Mouse (Mus musculus) embryonic facial prominence, embryonic 10.5 days (tissue): ENCODE measurements at regions not wholly inside any gene's neighbourhood (a gene's known extent, or its start where the extent isn't known, plus 50 kb on each side); places are given as distances from the start of the nearest gene placed in this dataset.

Source experiments
- DNase-seq: peaks from one replicate; pipeline ENCODE4 v3.0.0-alpha.2; 2017; ENCODE audit warnings: low spot score
- H3K27ac ChIP-seq: fragments of 300-500 bp; sonication (generic); replicated peaks from 2 replicates; pipeline ENCODE4 v1.5.1; 2016; ENCODE audit warnings: mild to moderate bottlenecking
- H3K27me3 ChIP-seq: fragments of 300-500 bp; sonication (generic); replicated peaks from 2 replicates; pipeline ENCODE4 v1.6.1; 2016; ENCODE audit warnings: low read depth, mild to moderate bottlenecking; ENCODE audit not compliant: poor library complexity, severe bottlenecking
- H3K36me3 ChIP-seq: fragments of 300-500 bp; sonication (generic); replicated peaks from 2 replicates; pipeline ENCODE4 v1.6.1; 2016; ENCODE audit warnings: mild to moderate bottlenecking, moderate library complexity
- H3K4me1 ChIP-seq: fragments of 300-500 bp; sonication (generic); 2 replicates; pipeline ENCODE4 v1.6.1; 2016
- H3K4me3 ChIP-seq: fragments of 300-500 bp; sonication (generic); 2 replicates; pipeline ENCODE4 v1.5.1; 2016; ENCODE audit warnings: mild to moderate bottlenecking, moderate library complexity
- H3K9me3 ChIP-seq: fragments of 300-500 bp; sonication (generic); 2 replicates; pipeline ENCODE4 v1.6.1; 2016; ENCODE audit warnings: mild to moderate bottlenecking
- WGBS: fragments of 180-500 bp; shearing (Covaris S2); methylation state at CpG from one replicate; pipeline ENCODE4 v1.1.7; 2016; 5-methylcytosine and 5-hydroxymethylcytosine counted together

DNA sequence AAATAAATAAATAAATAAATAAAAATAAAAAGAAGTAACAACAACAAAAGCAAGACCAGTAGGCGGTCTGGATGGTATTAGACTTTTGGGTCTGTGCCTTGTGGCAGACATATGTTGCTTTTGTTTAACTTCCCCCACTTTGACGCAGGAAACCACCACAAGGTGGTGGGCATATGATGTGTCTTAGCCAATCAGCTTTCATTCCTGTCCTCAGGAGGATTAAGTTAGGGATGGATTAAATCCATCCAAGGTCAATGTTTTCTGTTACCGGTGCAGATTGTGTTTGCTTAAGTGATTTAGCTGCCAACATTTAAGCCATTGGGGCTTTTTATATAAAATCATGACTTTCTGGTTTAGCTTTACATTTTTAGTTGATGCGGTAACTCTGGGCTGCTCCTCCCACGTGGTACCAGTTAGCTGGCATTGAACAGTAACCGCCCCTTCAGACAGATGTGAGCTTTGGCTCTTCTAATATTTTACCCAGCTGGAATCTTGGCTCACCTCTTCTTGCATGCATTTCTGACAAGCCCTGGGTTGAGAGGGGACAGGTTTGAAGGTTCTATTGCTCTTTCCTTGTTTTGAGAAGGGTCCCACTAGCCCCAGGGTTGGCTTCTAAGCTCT lies 121.0 kb upstream of the Xylt1 start:
- Histone ChIP-seq H3K9me3 (no peaks in the 10 kb centered on the region), H3K4me3 (no peak overlapping the region), H3K4me1 (peaks cover 34% of the 10 kb centered on the region), H3K27me3 (no peaks in the 10 kb centered on the region), H3K27ac (no peak overlapping the region), H3K36me3 (no peaks in the 10 kb centered on the region)
- DNase-seq = peak; percentile 33
- 54% methylated on average over 6 of the region's 6 CpGs for WGBS

DNA sequence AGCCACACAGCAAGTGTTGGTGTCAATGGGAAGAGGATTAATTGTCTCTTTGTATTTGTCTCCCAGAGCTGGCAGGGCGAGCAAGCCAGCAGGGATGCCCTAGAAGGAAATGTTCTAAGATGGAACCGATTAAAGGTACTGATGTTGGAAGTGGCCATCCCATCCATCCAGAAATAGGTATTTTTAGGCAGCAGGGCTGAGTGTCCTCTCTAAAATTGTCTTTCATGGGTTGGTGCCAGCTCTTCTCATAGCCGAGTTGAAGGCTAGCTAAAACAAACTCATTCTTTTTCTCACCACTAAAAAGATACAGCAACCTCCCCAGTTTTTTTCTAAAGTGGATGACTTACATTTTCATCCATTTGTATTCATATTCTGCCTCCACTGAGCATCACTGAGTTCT lies 120.2 kb upstream of the Xylt1 start:
- no peak for DNase-seq
- Histone ChIP-seq H3K4me3 (no peak overlapping the region), H3K27ac (no peak overlapping the region), H3K9me3 (no peaks in the 10 kb centered on the region), H3K36me3 (no peaks in the 10 kb centered on the region), H3K4me1 (peaks cover 34% of the 10 kb centered on the region), H3K27me3 (no peaks in the 10 kb centered on the region)
- WGBS = 78% methylated on average over 3 of the region's 3 CpGs

DNA sequence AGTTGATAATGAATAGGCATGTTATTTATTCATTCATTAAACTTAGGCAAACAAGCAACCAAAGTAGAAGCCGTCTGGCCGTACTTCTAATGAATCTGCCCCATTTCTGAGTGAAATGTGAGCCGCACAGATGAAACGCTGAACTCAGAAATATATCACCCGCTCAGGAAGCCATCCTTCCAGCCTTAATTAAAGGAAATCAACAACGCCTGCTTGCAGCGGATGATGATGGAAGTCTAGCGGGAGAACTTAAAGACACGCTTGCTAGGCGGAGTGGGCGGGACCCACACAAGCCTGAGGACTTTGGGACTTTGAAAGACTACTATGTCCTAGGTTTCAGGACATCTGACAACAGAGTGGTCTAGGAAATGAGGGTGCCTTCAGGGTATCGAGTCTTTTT lies 117.7 kb upstream of the Xylt1 start:
- Histone ChIP-seq H3K4me3 (no peak overlapping the region), H3K4me1 (peaks cover 23% of the 10 kb centered on the region), H3K9me3 (no peaks in the 10 kb centered on the region), H3K27me3 (no peaks in the 10 kb centered on the region), H3K36me3 (no peaks in the 10 kb centered on the region), H3K27ac (no peak overlapping the region)
- no peak for DNase-seq
- WGBS = 88% methylated on average over 12 of the region's 12 CpGs

DNA sequence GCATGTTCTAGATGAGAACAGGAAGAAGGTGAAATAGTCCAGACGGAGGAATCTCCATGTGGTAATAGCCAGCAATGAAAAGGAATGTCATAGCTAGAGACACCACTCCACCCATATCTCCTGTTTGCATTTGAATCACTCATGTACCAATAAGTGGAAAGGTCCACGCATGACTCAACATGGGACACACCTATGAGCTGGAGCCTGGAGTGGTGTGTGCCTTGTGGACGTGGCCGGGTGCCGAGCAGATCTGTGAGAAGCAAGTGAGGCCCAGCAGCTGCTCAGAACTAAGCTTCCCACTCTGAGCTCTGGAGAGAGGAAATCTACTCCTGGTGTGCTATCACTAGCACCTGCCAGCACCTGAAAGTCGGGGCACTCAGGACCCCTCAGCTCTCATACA lies 116.4 kb upstream of the Xylt1 start:
- DNase-seq = no peak
- H3K4me3 ChIP-seq = no peak overlapping the region
- no peaks in the 10 kb centered on the region for H3K36me3 ChIP-seq
- WGBS = 90% methylated on average over 6 of the region's 6 CpGs
- no peaks in the 10 kb centered on the region for H3K27me3 ChIP-seq
- no peaks in the 10 kb centered on the region for H3K9me3 ChIP-seq
- H3K4me1 ChIP-seq = peaks cover 12% of the 10 kb centered on the region
- H3K27ac ChIP-seq = no peak overlapping the region

DNA sequence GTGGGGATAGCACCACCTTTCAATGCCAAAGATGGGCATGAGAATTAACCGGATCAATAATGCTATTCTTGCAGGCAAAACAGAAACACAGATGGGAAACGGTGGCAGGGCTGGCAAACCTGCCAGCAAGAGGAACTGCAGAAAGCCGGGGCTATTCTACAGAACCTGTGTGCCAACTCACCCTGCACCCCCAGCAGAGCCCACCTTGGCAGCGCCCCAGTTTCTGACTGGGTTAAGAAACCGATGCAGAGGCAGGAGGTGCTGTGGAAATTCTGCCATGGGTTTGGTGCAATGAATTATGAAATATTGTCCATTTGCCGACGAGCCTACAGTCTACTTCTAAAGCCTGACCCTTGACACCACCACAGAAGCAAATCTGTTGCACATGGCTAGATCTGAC lies 112.7 kb upstream of the Xylt1 start:
- no peaks in the 10 kb centered on the region for H3K27me3 ChIP-seq
- no peaks in the 10 kb centered on the region for H3K4me1 ChIP-seq
- no peak overlapping the region for H3K4me3 ChIP-seq
- no peaks in the 10 kb centered on the region for H3K9me3 ChIP-seq
- H3K36me3 ChIP-seq = no peaks in the 10 kb centered on the region
- no peak overlapping the region for H3K27ac ChIP-seq
- no peak for DNase-seq
- 89% methylated on average over 7 of the region's 7 CpGs for WGBS

DNA sequence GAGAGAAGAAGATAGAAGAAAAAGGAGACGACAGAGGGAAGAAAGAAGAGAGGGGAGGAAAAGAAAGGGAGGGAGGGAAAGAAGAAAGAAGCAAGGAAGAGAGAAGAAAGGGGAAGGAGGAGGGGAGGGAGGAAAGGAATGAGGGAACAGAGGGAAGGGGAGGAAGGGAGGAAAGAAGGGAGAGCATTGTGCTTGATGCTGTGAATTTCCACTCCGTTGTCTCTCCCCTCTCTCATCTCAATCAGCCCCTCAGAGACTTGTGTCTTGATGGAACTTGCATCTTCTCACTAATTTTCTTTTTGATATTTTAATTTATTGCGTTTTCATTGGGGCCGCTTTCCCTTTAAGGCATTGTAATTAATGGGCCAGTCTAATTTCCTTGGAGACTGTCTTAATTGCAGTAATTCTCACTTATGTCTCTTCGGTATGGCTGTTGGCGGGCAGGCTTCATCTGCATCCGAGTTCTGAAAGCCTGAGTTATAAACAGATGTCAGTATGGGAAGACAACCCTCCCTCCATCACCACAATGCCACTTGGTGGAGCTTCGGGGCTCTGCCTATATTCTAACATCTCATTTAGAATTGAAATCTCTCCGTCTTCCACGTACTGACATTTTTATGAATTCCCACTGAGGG lies 111.4 kb upstream of the Xylt1 start:
- Histone ChIP-seq H3K4me3 (no peak overlapping the region), H3K27ac (no peak overlapping the region), H3K27me3 (no peaks in the 10 kb centered on the region), H3K36me3 (no peaks in the 10 kb centered on the region), H3K9me3 (no peaks in the 10 kb centered on the region), H3K4me1 (no peaks in the 10 kb centered on the region)
- DNase-seq = no peak
- 82% methylated on average over 10 of the region's 10 CpGs for WGBS

DNA sequence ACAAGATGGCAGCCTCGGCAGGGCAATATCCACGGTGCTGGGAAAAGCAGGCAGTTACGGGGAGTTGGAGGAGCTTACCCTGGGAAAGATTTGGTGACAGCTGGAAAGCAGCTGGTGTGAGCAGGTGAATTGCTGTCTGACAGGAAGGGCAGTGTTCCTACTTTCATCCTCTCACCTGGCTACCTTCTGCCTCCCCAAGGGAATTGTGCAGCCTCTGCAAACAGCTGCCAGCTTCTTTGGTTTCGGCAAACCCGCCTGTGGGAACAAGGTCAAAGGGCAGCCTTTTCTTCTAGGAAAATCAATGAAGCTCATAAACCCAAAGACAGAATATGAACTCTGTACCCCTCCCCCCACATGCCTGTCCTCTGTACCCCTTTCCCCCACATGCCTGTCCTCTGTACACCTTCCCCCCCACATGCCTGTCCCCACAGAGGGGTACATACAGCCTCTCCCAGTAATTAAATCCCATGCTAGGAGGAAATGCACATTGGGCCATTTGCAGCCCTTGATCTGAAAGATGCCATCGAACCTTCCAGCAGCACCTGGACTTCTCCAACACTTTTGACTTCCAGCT lies 102.3 kb upstream of the Xylt1 start:
- H3K27ac ChIP-seq = no peak overlapping the region
- no peaks in the 10 kb centered on the region for H3K27me3 ChIP-seq
- H3K4me1 ChIP-seq = peaks cover 10% of the 10 kb centered on the region
- DNase-seq = peak; percentile 18
- 54% methylated on average over 6 of the region's 6 CpGs for WGBS
- H3K36me3 ChIP-seq = no peaks in the 10 kb centered on the region
- no peaks in the 10 kb centered on the region for H3K9me3 ChIP-seq
- H3K4me3 ChIP-seq = no peak overlapping the region

DNA sequence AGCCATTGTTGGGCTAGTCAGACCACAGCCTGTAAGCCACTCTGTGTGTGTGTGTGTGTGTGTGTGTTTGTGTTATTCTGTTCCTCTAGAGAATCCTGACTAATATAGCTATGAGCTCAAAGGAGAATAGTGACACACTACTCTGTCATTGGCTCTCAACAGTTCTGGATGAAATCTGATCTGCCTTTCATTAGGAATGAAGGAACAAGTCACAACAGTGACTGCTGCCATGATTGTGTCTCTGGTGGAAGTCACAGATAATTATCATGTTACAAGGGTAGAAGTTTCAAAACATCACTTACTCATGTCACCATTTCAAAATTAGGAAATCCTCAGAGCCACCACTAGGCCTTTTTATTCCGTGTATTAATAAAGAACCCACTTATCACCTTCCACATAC lies 98.6 kb upstream of the Xylt1 start:
- H3K27ac ChIP-seq = no peak overlapping the region
- H3K27me3 ChIP-seq = no peaks in the 10 kb centered on the region
- no peaks in the 10 kb centered on the region for H3K9me3 ChIP-seq
- H3K36me3 ChIP-seq = no peaks in the 10 kb centered on the region
- WGBS = 88% methylated on average over 1 of the region's 1 CpGs
- DNase-seq = no peak
- H3K4me3 ChIP-seq = no peak overlapping the region
- peaks cover 10% of the 10 kb centered on the region for H3K4me1 ChIP-seq

DNA sequence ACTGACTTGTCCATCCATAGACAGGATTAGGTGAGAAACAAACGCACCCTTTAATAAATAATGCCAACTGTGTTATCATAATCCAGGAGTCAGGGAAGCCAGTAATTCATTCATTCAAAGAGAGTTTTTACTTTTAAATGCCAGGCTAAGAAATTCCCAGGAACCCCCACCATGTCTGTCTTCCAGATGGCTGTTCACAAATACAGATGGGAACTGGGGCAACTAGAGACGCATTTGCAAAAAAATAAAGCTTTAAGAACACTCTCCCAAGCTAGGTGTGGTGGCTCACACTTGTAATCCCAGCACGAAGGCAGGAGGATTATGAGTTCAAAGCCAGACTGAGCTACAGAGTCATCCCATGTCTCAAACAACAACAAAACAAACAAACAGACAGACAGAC lies 95.6 kb upstream of the Xylt1 start:
- no peak overlapping the region for H3K4me3 ChIP-seq
- H3K36me3 ChIP-seq = no peaks in the 10 kb centered on the region
- no peak overlapping the region for H3K27ac ChIP-seq
- WGBS = 74% methylated on average over 3 of the region's 3 CpGs
- no peaks in the 10 kb centered on the region for H3K27me3 ChIP-seq
- H3K9me3 ChIP-seq = no peaks in the 10 kb centered on the region
- no peak for DNase-seq
- no peaks in the 10 kb centered on the region for H3K4me1 ChIP-seq

DNA sequence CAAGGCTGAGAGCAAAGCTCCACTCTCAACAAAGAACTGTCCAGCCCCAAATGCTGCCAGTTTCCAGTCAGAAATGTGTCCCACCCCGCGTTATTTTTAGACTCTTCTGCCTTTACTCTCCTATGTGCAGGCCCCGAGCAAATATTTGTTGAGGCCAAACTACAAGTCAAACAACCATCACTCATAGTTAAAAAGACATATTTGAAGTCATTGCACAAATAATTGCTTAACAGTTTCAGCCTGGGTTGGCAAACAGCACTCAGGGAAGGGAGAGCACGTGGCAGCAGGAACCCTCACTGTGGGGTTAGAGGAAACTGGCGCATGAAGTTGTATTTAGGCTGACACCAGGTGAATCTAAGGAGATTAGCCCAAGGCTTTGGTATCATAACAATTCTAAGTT lies 94.8 kb upstream of the Xylt1 start:
- Histone ChIP-seq H3K4me1 (no peaks in the 10 kb centered on the region), H3K36me3 (no peaks in the 10 kb centered on the region), H3K4me3 (no peak overlapping the region), H3K27ac (no peak overlapping the region), H3K9me3 (no peaks in the 10 kb centered on the region), H3K27me3 (no peaks in the 10 kb centered on the region)
- 80% methylated on average over 5 of the region's 5 CpGs for WGBS
- no peak for DNase-seq

DNA sequence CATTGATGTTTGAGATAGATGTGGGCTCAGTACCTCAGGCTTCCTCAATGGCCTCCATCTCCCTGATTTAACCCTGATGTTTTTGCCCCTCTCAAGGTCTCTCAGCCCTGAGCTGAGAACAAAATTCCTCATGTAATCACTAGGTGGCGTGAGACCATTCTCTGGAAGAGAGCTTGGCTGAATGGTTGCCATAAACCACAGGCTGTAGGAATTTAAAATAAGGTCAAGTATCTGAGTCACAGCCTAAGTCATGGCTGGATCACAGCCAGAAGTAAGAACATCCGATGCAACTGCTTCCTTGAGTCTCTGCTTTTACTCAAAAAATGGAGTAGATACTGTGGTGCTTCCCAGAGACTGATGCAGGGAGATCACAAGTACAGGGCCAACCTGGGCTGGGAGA lies 77.1 kb upstream of the Xylt1 start:
- H3K4me3 ChIP-seq = no peak overlapping the region
- H3K27ac ChIP-seq = no peak overlapping the region
- H3K36me3 ChIP-seq = no peaks in the 10 kb centered on the region
- no peaks in the 10 kb centered on the region for H3K4me1 ChIP-seq
- H3K9me3 ChIP-seq = no peaks in the 10 kb centered on the region
- WGBS = 46% methylated on average over 2 of the region's 2 CpGs
- no peak for DNase-seq
- no peaks in the 10 kb centered on the region for H3K27me3 ChIP-seq

DNA sequence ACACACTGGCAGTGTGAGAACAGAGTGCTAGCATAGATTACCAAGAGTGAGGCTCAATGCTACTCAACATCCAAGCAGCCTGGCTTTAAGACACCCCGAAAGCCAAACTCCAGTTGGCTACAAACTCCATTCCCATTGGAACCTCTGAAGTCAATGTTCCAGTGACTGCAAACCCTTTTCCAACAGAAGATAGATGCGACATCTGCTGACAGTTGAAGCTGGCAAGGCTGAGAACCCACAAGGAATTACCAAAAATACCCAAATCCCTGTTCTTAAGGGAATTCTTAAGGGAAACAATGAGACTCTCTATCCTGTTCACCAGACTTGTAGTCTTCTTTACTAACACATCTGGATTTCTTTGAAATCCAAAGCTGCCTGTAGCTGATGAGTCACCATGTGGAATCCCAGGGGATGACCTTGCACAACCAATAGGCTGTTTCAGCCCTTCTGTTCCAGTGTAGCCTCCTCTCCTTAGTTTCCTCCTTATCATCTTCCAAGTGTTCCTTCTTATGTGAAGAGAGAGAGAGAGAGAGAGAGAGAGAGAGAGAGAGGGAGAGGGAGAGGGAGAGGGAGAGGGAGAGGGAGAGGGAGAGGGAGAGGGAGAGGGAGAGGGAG lies 70.1 kb upstream of the Xylt1 start:
- no peaks in the 10 kb centered on the region for H3K9me3 ChIP-seq
- H3K27me3 ChIP-seq = no peaks in the 10 kb centered on the region
- H3K4me3 ChIP-seq = no peak overlapping the region
- no peak overlapping the region for H3K27ac ChIP-seq
- no peak for DNase-seq
- no peaks in the 10 kb centered on the region for H3K4me1 ChIP-seq
- 85% methylated on average over 2 of the region's 2 CpGs for WGBS
- H3K36me3 ChIP-seq = no peaks in the 10 kb centered on the region

DNA sequence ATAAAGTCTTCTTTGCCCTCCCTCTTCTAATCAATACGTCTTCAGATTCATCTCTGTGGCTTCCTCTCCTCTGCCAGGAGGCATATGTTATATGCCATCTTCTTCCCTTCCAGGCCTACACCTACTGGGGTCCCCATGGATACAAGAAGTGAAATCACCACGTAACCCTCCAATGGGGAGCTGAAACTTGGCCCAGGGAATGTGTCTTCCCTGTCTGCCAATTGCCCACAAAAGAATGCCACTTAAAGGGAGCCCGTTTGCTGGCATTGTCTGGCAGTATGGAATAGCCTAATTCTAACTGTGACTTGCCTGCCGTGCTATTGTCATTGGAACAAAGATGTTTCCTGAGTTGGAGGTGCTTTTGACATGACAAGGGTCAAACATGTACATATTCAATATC lies 69.5 kb upstream of the Xylt1 start:
- Histone ChIP-seq H3K27ac (no peak overlapping the region), H3K4me1 (no peaks in the 10 kb centered on the region), H3K27me3 (no peaks in the 10 kb centered on the region), H3K9me3 (no peaks in the 10 kb centered on the region), H3K4me3 (no peak overlapping the region), H3K36me3 (no peaks in the 10 kb centered on the region)
- DNase-seq = no peak
- 66% methylated on average over 4 of the region's 4 CpGs for WGBS
